Mouse (Mus musculus) MEL (cell line): ENCODE data around the gene Tmprss13.

Experiments
- CTCF ChIP-seq, 3 experiments: IDR thresholded peaks in 2 of 3; conservative IDR thresholded peaks in 1 of 3; 2 replicates each; pipeline ENCODE4 v1.5.1; 2011 to 2012; ENCODE audit warnings: low read length in 3 of 3, low read depth in 2 of 3, mild to moderate bottlenecking in 2 of 3, improper control_type of control experiment in 1 of 3, inconsistent platforms in 1 of 3, mixed read lengths in 1 of 3, moderate library complexity in 1 of 3; ENCODE audit not compliant: control insufficient read depth in 1 of 3, insufficient read depth in 1 of 3, poor library complexity in 1 of 3, severe bottlenecking in 1 of 3
- E2F4 ChIP-seq: IDR thresholded peaks from 2 replicates; pipeline ENCODE4 v1.6.1; 2011; ENCODE audit warnings: low read depth, low read length, improper control_type of control experiment, borderline replicate concordance
- EP300 ChIP-seq, 2 experiments: IDR thresholded peaks; 2 replicates each; pipeline ENCODE4 v1.6.1; 2011; ENCODE audit warnings: improper control_type of control experiment in 2 of 2, low read length in 2 of 2, low read depth in 1 of 2, mild to moderate bottlenecking in 1 of 2
- ETS1 ChIP-seq: IDR thresholded peaks from 2 replicates; pipeline ENCODE4 v1.6.1; 2012; ENCODE audit warnings: low read depth, mild to moderate bottlenecking, inconsistent platforms, low read length, improper control_type of control experiment, moderate library complexity
- GABPA ChIP-seq: IDR thresholded peaks from 2 replicates; pipeline ENCODE4 v1.6.1; 2012; ENCODE audit warnings: low read depth, mild to moderate bottlenecking, inconsistent platforms, low read length, improper control_type of control experiment, moderate library complexity
- KAT2A ChIP-seq: conservative IDR thresholded peaks from 2 replicates; pipeline ENCODE4 v1.6.1; 2012; ENCODE audit warnings: low read depth, low read length, improper control_type of control experiment, inconsistent platforms
- MAX ChIP-seq: IDR thresholded peaks from 2 replicates; pipeline ENCODE4 v1.6.1; 2011; ENCODE audit warnings: low read length, improper control_type of control experiment
- NRF1 ChIP-seq: IDR thresholded peaks from 2 replicates; pipeline ENCODE4 v1.6.1; 2014; ENCODE audit warnings: low read depth, mild to moderate bottlenecking, inconsistent platforms, low read length, improper control_type of control experiment, moderate library complexity; ENCODE audit not compliant: poor library complexity, insufficient read depth, severe bottlenecking
- POLR2AphosphoS5 ChIP-seq: IDR thresholded peaks from 2 replicates; pipeline ENCODE4 v1.6.1; 2012; ENCODE audit warnings: low read depth, borderline replicate concordance, mild to moderate bottlenecking, inconsistent platforms, low read length, moderate library complexity, mixed read lengths
- RCOR1 ChIP-seq: IDR thresholded peaks from 2 replicates; pipeline ENCODE4 v1.6.1; 2012; ENCODE audit warnings: low read depth, mild to moderate bottlenecking, inconsistent platforms, low read length, improper control_type of control experiment
- SIN3A ChIP-seq: IDR thresholded peaks from 2 replicates; pipeline ENCODE4 v1.6.1; 2012; ENCODE audit warnings: low read length, improper control_type of control experiment, inconsistent platforms
- TBP ChIP-seq: IDR thresholded peaks from 2 replicates; pipeline ENCODE4 v1.8.0; 2011; ENCODE audit warnings: low read depth, low read length, improper control_type of control experiment

- TF ChIP-seq E2F4: no peak
- TF ChIP-seq CTCF (IDR thresholded peaks at IDR 0.05 in 2 of 3, conservative IDR thresholded peaks at IDR 0.05 in 1 of 3; ENCODE audit: control insufficient read depth in 1 of 3, insufficient read depth in 1 of 3, low read depth in 2 of 3, low read length in 3 of 3, poor library complexity in 1 of 3, severe bottlenecking in 1 of 3): no peak
- TF ChIP-seq EP300 (IDR thresholded peaks at IDR 0.05; ENCODE audit: low read depth in 1 of 2, low read length in 2 of 2): no peak
- no peak for TF ChIP-seq ETS1
- no peak for TF ChIP-seq MAX
- TF ChIP-seq RCOR1: no peak
- TF ChIP-seq KAT2A: no peak
- TF ChIP-seq GABPA: no peak
- TF ChIP-seq POLR2AphosphoS5: no peak
- no peak for TF ChIP-seq TBP
- no peak for TF ChIP-seq NRF1
- TF ChIP-seq SIN3A: no peak
These were observed 65.0 kb downstream of the Tmprss13 start for GRCm38 (mm10) chr9:45383883-45384282.
